Mouse (Mus musculus): ENCODE data around the gene Hsd11b1. TPM values are rescaled to one million over a fixed set of nuclear protein-coding genes. Genes with fewer than 3 reads are reported as not detected.

Hsd11b1 gene
- total and polyA plus RNA-seq, 3 experiments = 10.5 to 20.9 (median 15.1) TPM

DNA sequence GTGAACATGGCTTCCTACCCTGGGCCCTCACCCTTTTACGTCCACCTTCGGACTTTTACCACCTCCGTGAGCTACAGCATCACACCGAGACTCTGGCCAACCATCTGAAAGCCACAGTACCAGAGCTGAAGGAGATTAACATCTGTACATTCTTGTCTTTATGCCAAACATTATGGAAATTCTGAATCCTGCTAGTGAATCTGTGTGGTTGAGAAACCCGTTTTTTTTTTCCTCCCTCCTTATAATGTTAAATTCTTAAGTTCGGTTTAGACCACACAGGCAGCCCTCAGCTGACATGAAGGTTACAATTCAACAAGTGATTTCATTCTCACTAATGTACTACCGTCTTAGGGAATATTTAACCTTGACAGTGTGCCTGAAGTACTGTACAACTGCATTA lies 28.9 kb downstream of the Hsd11b1 start:
- no peaks in the 10 kb centered on the region for H3K27me3 ChIP-seq (ENCODE audit: control insufficient read depth, insufficient read depth, low read length)
- H3K27ac ChIP-seq = no peak overlapping the region
- no peak for TF ChIP-seq CTCF (IDR thresholded peaks at IDR 0.05)
- TF ChIP-seq POLR2A (IDR thresholded peaks at IDR 0.05; ENCODE audit: insufficient read depth, low read depth, low read length) = no peak
- no peak for TF ChIP-seq EP300 (IDR thresholded peaks at IDR 0.05; ENCODE audit: insufficient read depth, low read depth, low read length)
- H3K36me3 ChIP-seq (ENCODE audit: control insufficient read depth, insufficient read depth, low read length) = no peaks in the 10 kb centered on the region
- H3K79me2 ChIP-seq (replicated peaks; ENCODE audit: control insufficient read depth, insufficient read depth, low read length) = no peaks in the 10 kb centered on the region
- DNase-seq = no peak
- H3K9ac ChIP-seq (ENCODE audit: low read depth, low read length) = no peak overlapping the region
- intact Hi-C loops (cut with DNase I) = no loop called here
- H3K4me3 ChIP-seq = no peak overlapping the region
- no peaks in the 10 kb centered on the region for H3K4me1 ChIP-seq (ENCODE audit: control insufficient read depth, insufficient read depth, low read length)
- WGBS = 69% methylated on average over 7 of the region's 7 CpGs

DNA sequence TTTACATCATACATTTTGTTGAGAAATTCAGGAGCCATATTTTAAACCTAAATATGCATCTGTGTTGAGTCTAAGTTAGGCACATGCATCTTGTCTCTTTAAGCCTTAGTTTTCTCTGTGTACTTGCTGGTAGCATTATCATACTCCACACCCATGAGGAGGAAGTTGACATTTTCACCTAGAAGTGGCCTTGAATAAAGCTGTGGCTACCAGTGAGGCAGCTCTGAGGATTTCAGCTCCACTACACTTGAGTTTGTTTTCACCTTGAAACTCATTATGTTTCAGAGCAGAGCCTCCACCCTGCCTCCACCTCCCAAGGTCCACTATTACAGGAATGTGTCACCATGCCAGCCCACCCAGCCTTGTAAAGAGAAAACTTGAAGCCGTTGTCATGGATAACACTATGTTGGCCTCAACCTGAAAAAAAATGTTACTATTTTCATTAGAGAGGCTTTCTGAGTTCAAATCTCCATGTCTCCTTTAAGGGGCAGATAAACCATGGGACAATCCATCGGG lies 29.7 kb downstream of the Hsd11b1 start:
- Histone ChIP-seq H3K27me3 (ENCODE audit: control insufficient read depth, insufficient read depth, low read length) (no peaks in the 10 kb centered on the region), H3K36me3 (ENCODE audit: control insufficient read depth, insufficient read depth, low read length) (no peaks in the 10 kb centered on the region), H3K9ac (ENCODE audit: low read depth, low read length) (no peak overlapping the region), H3K4me1 (ENCODE audit: control insufficient read depth, insufficient read depth, low read length) (no peaks in the 10 kb centered on the region), H3K27ac (no peak overlapping the region), H3K4me3 (no peak overlapping the region), H3K79me2 (replicated peaks; ENCODE audit: control insufficient read depth, insufficient read depth, low read length) (no peaks in the 10 kb centered on the region)
- 86% methylated on average over 2 of the region's 2 CpGs for WGBS
- TF ChIP-seq EP300 (IDR thresholded peaks at IDR 0.05; ENCODE audit: insufficient read depth, low read depth, low read length) (no peak), POLR2A (IDR thresholded peaks at IDR 0.05; ENCODE audit: insufficient read depth, low read depth, low read length) (no peak), CTCF (IDR thresholded peaks at IDR 0.05) (no peak)
- intact Hi-C loops (cut with DNase I) = no loop called here
- DNase-seq = no peak

DNA sequence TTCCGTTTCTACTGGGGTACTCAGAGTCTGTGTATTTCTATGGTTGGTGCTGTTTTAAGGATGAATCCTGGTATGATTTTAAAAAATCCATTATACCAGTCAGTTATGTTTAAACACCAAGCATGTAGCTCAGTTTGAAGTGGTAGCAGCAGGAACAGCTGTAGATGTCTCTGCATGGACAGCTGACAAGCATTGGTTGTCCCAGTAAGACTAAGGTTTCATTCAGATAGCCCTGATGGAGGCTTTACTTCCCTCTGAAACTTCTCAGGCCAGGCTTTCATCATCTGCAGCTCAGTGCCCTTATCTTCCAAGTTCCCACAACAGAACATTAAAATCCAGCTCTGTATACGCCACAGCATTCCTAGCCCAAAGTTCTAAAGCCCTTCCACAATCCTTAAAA lies 31.1 kb downstream of the Hsd11b1 start:
- Histone ChIP-seq H3K36me3 (ENCODE audit: control insufficient read depth, insufficient read depth, low read length) (no peaks in the 10 kb centered on the region), H3K79me2 (replicated peaks; ENCODE audit: control insufficient read depth, insufficient read depth, low read length) (no peaks in the 10 kb centered on the region), H3K9ac (ENCODE audit: low read depth, low read length) (no peak overlapping the region), H3K4me1 (ENCODE audit: control insufficient read depth, insufficient read depth, low read length) (no peaks in the 10 kb centered on the region), H3K27ac (no peak overlapping the region), H3K27me3 (ENCODE audit: control insufficient read depth, insufficient read depth, low read length) (no peaks in the 10 kb centered on the region), H3K4me3 (no peak overlapping the region)
- intact Hi-C loops (cut with DNase I) = no loop called here
- no peak for TF ChIP-seq EP300 (IDR thresholded peaks at IDR 0.05; ENCODE audit: insufficient read depth, low read depth, low read length)
- no peak for TF ChIP-seq CTCF (IDR thresholded peaks at IDR 0.05)
- no peak for TF ChIP-seq POLR2A (IDR thresholded peaks at IDR 0.05; ENCODE audit: insufficient read depth, low read depth, low read length)
- DNase-seq = no peak
- 83% methylated on average over 2 of the region's 2 CpGs for WGBS

DNA sequence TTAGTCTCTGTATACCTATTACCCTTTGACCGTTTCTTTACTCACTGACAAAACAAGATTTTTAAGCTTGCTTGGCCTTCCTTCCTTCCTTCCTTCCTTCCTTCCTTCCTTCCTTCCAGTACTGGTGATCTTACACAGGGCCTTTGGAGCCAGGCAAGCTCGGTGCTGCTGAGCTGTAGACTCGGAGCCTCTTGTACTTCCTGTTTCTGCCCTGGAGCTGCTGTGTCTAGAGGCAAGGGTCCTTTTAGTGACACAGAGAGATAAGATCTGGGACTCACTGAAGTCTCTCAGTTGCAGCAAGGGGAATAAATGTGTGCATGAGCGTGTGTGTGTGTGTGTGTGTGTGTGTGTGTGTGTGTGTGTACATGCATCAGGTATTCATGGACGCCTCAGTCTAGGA lies 32.9 kb downstream of the Hsd11b1 start:
- Histone ChIP-seq H3K36me3 (ENCODE audit: control insufficient read depth, insufficient read depth, low read length) (no peaks in the 10 kb centered on the region), H3K27me3 (ENCODE audit: control insufficient read depth, insufficient read depth, low read length) (no peaks in the 10 kb centered on the region), H3K4me1 (ENCODE audit: control insufficient read depth, insufficient read depth, low read length) (peaks cover 1% of the 10 kb centered on the region; the same call in 1 of the 2 replicates), H3K27ac (no peak overlapping the region), H3K4me3 (no peak overlapping the region), H3K79me2 (replicated peaks; ENCODE audit: control insufficient read depth, insufficient read depth, low read length) (no peaks in the 10 kb centered on the region), H3K9ac (ENCODE audit: low read depth, low read length) (no peak overlapping the region)
- WGBS = 49% methylated on average over 5 of the region's 5 CpGs
- no peak for DNase-seq
- TF ChIP-seq CTCF (IDR thresholded peaks at IDR 0.05) (no peak), POLR2A (IDR thresholded peaks at IDR 0.05; ENCODE audit: insufficient read depth, low read depth, low read length) (no peak), EP300 (IDR thresholded peaks at IDR 0.05; ENCODE audit: insufficient read depth, low read depth, low read length) (no peak)
- intact Hi-C loops (cut with DNase I) = no loop called here

DNA sequence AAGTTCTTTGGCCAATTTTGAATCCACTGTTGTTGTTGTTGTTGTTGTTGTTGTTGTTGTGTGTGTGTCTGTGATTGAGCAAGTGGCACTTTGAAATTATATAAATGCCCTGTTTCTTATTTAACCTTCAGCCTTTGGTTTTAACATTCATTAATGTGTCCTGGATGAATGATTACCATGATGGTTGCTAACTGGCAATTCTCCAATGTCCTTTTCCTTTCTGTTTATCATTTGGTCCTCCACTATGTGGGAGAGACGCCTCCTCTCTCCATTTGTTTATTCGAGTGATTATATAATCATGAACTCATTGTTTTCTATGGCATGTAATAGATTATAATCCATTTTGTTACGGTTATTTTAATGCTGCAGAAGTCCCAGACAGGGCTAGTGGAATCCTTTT lies 33.3 kb downstream of the Hsd11b1 start:
- intact Hi-C loops (cut with DNase I) = no loop called here

DNA sequence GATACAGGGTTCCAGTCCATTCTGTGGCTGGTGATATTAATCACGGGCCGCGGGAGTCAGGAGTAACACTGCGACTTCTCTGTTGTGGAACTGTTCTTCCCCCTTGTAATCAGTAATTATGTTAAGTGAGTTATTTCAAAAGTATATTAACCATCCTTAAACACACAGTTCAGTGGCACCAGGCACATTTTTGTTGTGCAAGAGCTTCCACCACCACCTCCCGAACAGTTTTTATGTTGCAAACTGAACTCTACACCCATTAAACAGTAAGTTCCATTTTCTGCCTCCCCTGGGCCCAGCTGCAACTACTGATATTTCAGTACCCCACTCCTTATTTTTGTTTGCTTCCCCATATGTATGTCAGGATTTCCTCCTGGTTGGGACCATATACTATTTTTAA lies 34.3 kb downstream of the Hsd11b1 start:
- Histone ChIP-seq H3K4me3 (no peak overlapping the region), H3K36me3 (ENCODE audit: control insufficient read depth, insufficient read depth, low read length) (no peaks in the 10 kb centered on the region), H3K27ac (no peak overlapping the region), H3K9ac (ENCODE audit: low read depth, low read length) (no peak overlapping the region), H3K27me3 (ENCODE audit: control insufficient read depth, insufficient read depth, low read length) (no peaks in the 10 kb centered on the region), H3K4me1 (ENCODE audit: control insufficient read depth, insufficient read depth, low read length) (peaks cover 1% of the 10 kb centered on the region; the same call in 1 of the 2 replicates), H3K79me2 (replicated peaks; ENCODE audit: control insufficient read depth, insufficient read depth, low read length) (no peaks in the 10 kb centered on the region)
- TF ChIP-seq POLR2A (IDR thresholded peaks at IDR 0.05; ENCODE audit: insufficient read depth, low read depth, low read length) (no peak), CTCF (IDR thresholded peaks at IDR 0.05) (no peak), EP300 (IDR thresholded peaks at IDR 0.05; ENCODE audit: insufficient read depth, low read depth, low read length) (no peak)
- 94% methylated on average over 5 of the region's 5 CpGs for WGBS
- no peak for DNase-seq
- intact Hi-C loops (cut with DNase I) = no loop called here

More for the DNA sequence above, 33.3 kb downstream of the Hsd11b1 start:
- no peaks in the 10 kb centered on the region for H3K79me2 ChIP-seq (replicated peaks; ENCODE audit: control insufficient read depth, insufficient read depth, low read length)
- no peak for TF ChIP-seq EP300 (IDR thresholded peaks at IDR 0.05; ENCODE audit: insufficient read depth, low read depth, low read length)
- no peak for TF ChIP-seq POLR2A (IDR thresholded peaks at IDR 0.05; ENCODE audit: insufficient read depth, low read depth, low read length)
- no peak for TF ChIP-seq CTCF (IDR thresholded peaks at IDR 0.05)
- no peaks in the 10 kb centered on the region for H3K36me3 ChIP-seq (ENCODE audit: control insufficient read depth, insufficient read depth, low read length)
- no peaks in the 10 kb centered on the region for H3K27me3 ChIP-seq (ENCODE audit: control insufficient read depth, insufficient read depth, low read length)
- 35% methylated on average over 3 of the region's 3 CpGs for WGBS
- H3K9ac ChIP-seq (ENCODE audit: low read depth, low read length) = no peak overlapping the region
- no peak overlapping the region for H3K4me3 ChIP-seq
- DNase-seq = no peak
- no peak overlapping the region for H3K27ac ChIP-seq
- peaks cover 1% of the 10 kb centered on the region; the same call in 1 of the 2 replicates for H3K4me1 ChIP-seq (ENCODE audit: control insufficient read depth, insufficient read depth, low read length)

Measured in heart, adult 2 months (tissue).